17 mouse cellular contexts compared by ENCODE assay signal in genomic region chr2:158275349-158275748, GRCm38 (mm10). TPM values are rescaled to one million over a fixed set of nuclear protein-coding genes. Genes with fewer than 3 reads are reported as not detected.
DNase-seq lines count a peak whose midpoint lies in the region; ATAC-seq and TF ChIP-seq lines count a peak whose summit lies in the region.
"Had no signal": no experiment of that assay in that cellular context is flagged by ENCODE, and none has a peak within 500 bp of the region (broad histone marks: within the 10 kb centered on the region; RNA-seq: fewer than 3 reads in every experiment).

No protein-coding gene starts in this region.

- no peak for DNase-seq in kidney, postnatal 0 days (ENCODE audit: low spot score)
- DNase-seq in kidney, adult 18-20 months: no peak
- DNase-seq in thymus, adult 2 months: peak; percentile 19
- no peak for DNase-seq in thymus, adult 18-20 months
- no peak for DNase-seq in frontal cortex, postnatal 10 days (ENCODE audit: low spot score in 2 of 2)
- DNase-seq in yolk sac, embryonic 10.5 days (ENCODE audit: low spot score): no peak
- DNase-seq: cerebellum, adult 9-10 months; kidney, adult 8-10 months had no signal

- no peaks in the 10 kb centered on the region for H3K36me3 ChIP-seq in kidney, postnatal 0 days (ENCODE audit: insufficient read depth, low read length)
- no peaks in the 10 kb centered on the region for H3K36me3 ChIP-seq in thymus, adult 2 months (ENCODE audit: control insufficient read depth, insufficient read depth, low read length)
- H3K36me3 ChIP-seq: G1E; hindbrain, embryonic 13.5 days; midbrain, embryonic 15.5 days; neural tube, embryonic 12.5 days; stomach, embryonic 15.5 days had no signal

- ATAC-seq in kidney, postnatal 0 days (replicated peaks; ENCODE audit: low FRiP score, low read depth): no peak
- ATAC-seq: midbrain, embryonic 15.5 days had no signal

- H3K9me3 ChIP-seq in kidney, postnatal 0 days (replicated peaks; ENCODE audit: low read length): no peaks in the 10 kb centered on the region
- H3K9me3 ChIP-seq: G1E; hindbrain, embryonic 13.5 days; midbrain, embryonic 15.5 days; neural tube, embryonic 12.5 days; stomach, embryonic 15.5 days had no signal

- no peak overlapping the region for H3K27ac ChIP-seq in kidney, postnatal 0 days
- no peak overlapping the region for H3K27ac ChIP-seq in thymus, adult 2 months (ENCODE audit: control insufficient read depth, insufficient read depth, low read length)
- H3K27ac ChIP-seq in bone marrow macrophage, adult 2 months (ENCODE audit: insufficient read depth, low read depth, low read length): no peak overlapping the region
- H3K27ac ChIP-seq: hindbrain, embryonic 13.5 days; macrophage; midbrain, embryonic 15.5 days; neural tube, embryonic 12.5 days; stomach, embryonic 15.5 days had no signal

- H3K27me3 ChIP-seq in kidney, postnatal 0 days (ENCODE audit: insufficient read depth, low read length): no peaks in the 10 kb centered on the region
- H3K27me3 ChIP-seq in thymus, adult 2 months (ENCODE audit: control insufficient read depth, insufficient read depth, low read length): no peaks in the 10 kb centered on the region
- H3K27me3 ChIP-seq: hindbrain, embryonic 13.5 days; midbrain, embryonic 15.5 days; neural tube, embryonic 12.5 days; stomach, embryonic 15.5 days had no signal

- H3K4me3 ChIP-seq in kidney, postnatal 0 days (replicated peaks; ENCODE audit: low read depth, low read length): no peak overlapping the region
- no peak overlapping the region for H3K4me3 ChIP-seq in thymus, adult 2 months (ENCODE audit: control insufficient read depth, insufficient read depth, low read length)
- no peak overlapping the region for H3K4me3 ChIP-seq in bone marrow macrophage, adult 2 months (ENCODE audit: insufficient read depth, low read length)
- H3K4me3 ChIP-seq: hindbrain, embryonic 13.5 days; midbrain, embryonic 15.5 days; neural tube, embryonic 12.5 days; stomach, embryonic 15.5 days had no signal

- TF ChIP-seq CTCF in kidney, postnatal 0 days (IDR thresholded peaks at IDR 0.05; ENCODE audit: low read depth): peak; percentile 21; the same call in 1 of the 2 replicates
- TF ChIP-seq CTCF in thymus, adult 2 months (IDR thresholded peaks at IDR 0.05; ENCODE audit: borderline replicate concordance, control insufficient read depth, extremely low read depth, insufficient read depth, low read length, poor library complexity): no peak
- peak; percentile 51; the same call in 1 of the 2 replicates for TF ChIP-seq CTCF in bone marrow macrophage, adult 2 months (IDR thresholded peaks at IDR 0.05; ENCODE audit: low read depth, low read length)

- TF ChIP-seq POLR2A in thymus, adult 2 months (IDR thresholded peaks at IDR 0.05; ENCODE audit: control insufficient read depth, extremely low read depth, insufficient read depth, low read length, poor library complexity): no peak
- no peak for TF ChIP-seq POLR2A in bone marrow macrophage, adult 2 months (IDR thresholded peaks at IDR 0.05; ENCODE audit: borderline replicate concordance, low read depth, low read length)

- 96% methylated on average over 3 of the region's 3 CpGs for WGBS in kidney, postnatal 0 days
- WGBS in thymus, adult 2 months: 98% methylated on average over 3 of the region's 3 CpGs

- H3K4me2 ChIP-seq in kidney, postnatal 0 days (ENCODE audit: low read length): no peak overlapping the region
- H3K4me2 ChIP-seq: hindbrain, embryonic 13.5 days; midbrain, embryonic 15.5 days; neural tube, embryonic 12.5 days; stomach, embryonic 15.5 days had no signal

- H3K9ac ChIP-seq in kidney, postnatal 0 days (ENCODE audit: low read depth, low read length): no peak overlapping the region
- H3K9ac ChIP-seq: hindbrain, embryonic 13.5 days; midbrain, embryonic 15.5 days; neural tube, embryonic 12.5 days; stomach, embryonic 15.5 days had no signal

- peaks cover 14% of the 10 kb centered on the region; the same call in 1 of the 2 replicates for H3K4me1 ChIP-seq in kidney, postnatal 0 days (replicated peaks; ENCODE audit: insufficient read depth, low read length)
- H3K4me1 ChIP-seq in thymus, adult 2 months (replicated peaks; ENCODE audit: control insufficient read depth, insufficient read depth, low read length): peaks cover 16% of the 10 kb centered on the region
- no peaks in the 10 kb centered on the region for H3K4me1 ChIP-seq in bone marrow macrophage, adult 2 months (ENCODE audit: control insufficient read depth, insufficient read depth, low read length)
- H3K4me1 ChIP-seq: midbrain, embryonic 15.5 days; stomach, embryonic 15.5 days had no signal

RNA-seq across cellular contexts. Expression of gene Bpi, which starts 17.5 kb away (rescaled TPM):
- polyA plus RNA-seq in kidney, postnatal 0 days (2015; fragmentation: Nextera tagmentation; extraction: Ambion mirVana): 0.08 and 0.12 TPM in 2 replicates
- polyA plus RNA-seq in thymus, adult 2 months (2012; rRNA removed): 0.06 and 0.32 TPM in 2 replicates
- not detected in 2 replicates for polyA plus RNA-seq in bone marrow macrophage, adult 2 months (2012; ENCODE audit: insufficient read depth, insufficient read length, missing spikeins)
- polyA plus RNA-seq: frontal cortex, adult 2 months; G1E; heart, embryonic 16.5 days; hindbrain, embryonic 13.5 days; macrophage; midbrain, embryonic 15.5 days; neural tube, embryonic 12.5 days; stomach, embryonic 15.5 days had no signal

RNA-seq across cellular contexts. Expression of gene Lbp, which starts 30.9 kb away (rescaled TPM):
- 32.1 and 34.6 TPM in 2 replicates for polyA plus RNA-seq in kidney, postnatal 0 days (2015; fragmentation: Nextera tagmentation; extraction: Ambion mirVana)
- 6.2 and 12.1 TPM in 2 replicates for polyA plus RNA-seq in thymus, adult 2 months (2012; rRNA removed)
- polyA plus RNA-seq in bone marrow macrophage, adult 2 months (2012; ENCODE audit: insufficient read depth, insufficient read length, missing spikeins): 0.24 TPM in 1 of 2 replicates, not detected in the other
- polyA plus RNA-seq: G1E had no signal

RNA-seq across cellular contexts. Expression of gene D630003M21Rik, which starts 46.3 kb away (rescaled TPM):
- polyA plus RNA-seq in kidney, postnatal 0 days (2015; fragmentation: Nextera tagmentation; extraction: Ambion mirVana): 4.0 and 4.7 TPM in 2 replicates
- 2.2 and 3.1 TPM in 2 replicates for polyA plus RNA-seq in thymus, adult 2 months (2012; rRNA removed)
- not detected in 2 replicates for polyA plus RNA-seq in bone marrow macrophage, adult 2 months (2012; ENCODE audit: insufficient read depth, insufficient read length, missing spikeins)
- polyA plus RNA-seq: G1E, macrophage had no signal
